24 mouse cellular contexts compared by ENCODE assay signal in genomic region chr2:43987919-43988318, GRCm38 (mm10).
DNase-seq lines count a peak whose midpoint lies in the region; ATAC-seq and TF ChIP-seq lines count a peak whose summit lies in the region.
"Had no signal": no experiment of that assay in that cellular context is flagged by ENCODE, and none has a peak within 500 bp of the region (broad histone marks: within the 10 kb centered on the region; RNA-seq: fewer than 3 reads in every experiment).

No protein-coding gene starts in this region.

- H3K4me1 ChIP-seq in forebrain, embryonic 12.5 days: no peaks in the 10 kb centered on the region
- H3K4me1 ChIP-seq in forebrain, embryonic 10.5 days: no peaks in the 10 kb centered on the region
- 0 out of 2 replicates have a peak, but pooled peaks cover 8% of the 10 kb centered on the region for H3K4me1 ChIP-seq in forebrain, postnatal 0 days (ENCODE audit: insufficient read depth)
- no peaks in the 10 kb centered on the region for H3K4me1 ChIP-seq in forebrain, embryonic 11.5 days (replicated peaks; ENCODE audit: control insufficient read depth, insufficient read depth, low read length)
- H3K4me1 ChIP-seq in midbrain, embryonic 15.5 days: peaks cover 4% of the 10 kb centered on the region; the same call in 1 of the 2 replicates
- H3K4me1 ChIP-seq in midbrain, postnatal 0 days (ENCODE audit: insufficient read depth, low read length): no peaks in the 10 kb centered on the region
- no peaks in the 10 kb centered on the region for H3K4me1 ChIP-seq in heart, embryonic 11.5 days (ENCODE audit: control insufficient read depth, insufficient read depth, low read length)
- H3K4me1 ChIP-seq: heart, embryonic 13.5 days had no signal

- ATAC-seq in forebrain, embryonic 12.5 days (ENCODE audit: low FRiP score): peak; percentile 23; the same call in 1 of the 2 replicates
- no peak for ATAC-seq in forebrain, postnatal 0 days
- ATAC-seq in forebrain, embryonic 11.5 days (replicated peaks; ENCODE audit: low FRiP score): no peak
- peak; percentile 52; the same call in 1 of the 2 replicates for ATAC-seq in midbrain, embryonic 15.5 days (replicated peaks)
- no peak for ATAC-seq in midbrain, postnatal 0 days (ENCODE audit: low FRiP score)
- no peak for ATAC-seq in heart, embryonic 11.5 days (replicated peaks; ENCODE audit: insufficient number of reproducible peaks, low FRiP score, low TSS enrichment)
- ATAC-seq: hindbrain, postnatal 0 days; inflammation-experienced regulatory T-cells, adult 6 months; intestine, embryonic 16.5 days; Patski had no signal

- H3K9ac ChIP-seq in forebrain, embryonic 12.5 days: no peak overlapping the region
- H3K9ac ChIP-seq in forebrain, postnatal 0 days: no peak overlapping the region
- no peak overlapping the region for H3K9ac ChIP-seq in forebrain, embryonic 11.5 days (ENCODE audit: low read length)
- no peak overlapping the region for H3K9ac ChIP-seq in midbrain, embryonic 15.5 days
- no peak overlapping the region for H3K9ac ChIP-seq in midbrain, postnatal 0 days (replicated peaks; ENCODE audit: low read length, poor library complexity, severe bottlenecking)
- no peak overlapping the region for H3K9ac ChIP-seq in heart, embryonic 11.5 days (ENCODE audit: low read depth, low read length)
- H3K9ac ChIP-seq: heart, embryonic 13.5 days; hindbrain, embryonic 14.5 days had no signal

- H3K27me3 ChIP-seq in forebrain, embryonic 12.5 days: no peaks in the 10 kb centered on the region
- H3K27me3 ChIP-seq in forebrain, embryonic 10.5 days (ENCODE audit: poor library complexity, severe bottlenecking): no peaks in the 10 kb centered on the region
- H3K27me3 ChIP-seq in forebrain, postnatal 0 days (ENCODE audit: insufficient read depth, low read length): no peaks in the 10 kb centered on the region
- no peaks in the 10 kb centered on the region for H3K27me3 ChIP-seq in forebrain, embryonic 11.5 days (ENCODE audit: control insufficient read depth, insufficient read depth, low read length)
- H3K27me3 ChIP-seq in midbrain, embryonic 15.5 days (replicated peaks): no peaks in the 10 kb centered on the region
- H3K27me3 ChIP-seq in midbrain, postnatal 0 days (ENCODE audit: insufficient read depth, low read length): no peaks in the 10 kb centered on the region
- no peaks in the 10 kb centered on the region for H3K27me3 ChIP-seq in heart, embryonic 11.5 days (ENCODE audit: control insufficient read depth, insufficient read depth, low read length)
- H3K27me3 ChIP-seq: CH12.LX; heart, embryonic 13.5 days had no signal

- no peak overlapping the region for H3K27ac ChIP-seq in forebrain, embryonic 12.5 days
- no peak overlapping the region for H3K27ac ChIP-seq in forebrain, embryonic 10.5 days
- 0 out of 2 replicates have a peak overlapping the region, but pooled peaks have one; percentile 2 for H3K27ac ChIP-seq in forebrain, postnatal 0 days (ENCODE audit: low read depth, low read length)
- H3K27ac ChIP-seq in forebrain, embryonic 11.5 days (ENCODE audit: low read depth, low read length): no peak overlapping the region
- H3K27ac ChIP-seq in midbrain, embryonic 15.5 days: no peak overlapping the region
- no peak overlapping the region for H3K27ac ChIP-seq in midbrain, postnatal 0 days (ENCODE audit: low read depth, low read length)
- H3K27ac ChIP-seq in heart, embryonic 11.5 days (ENCODE audit: low read depth, low read length): no peak overlapping the region
- H3K27ac ChIP-seq: heart, embryonic 13.5 days; hindbrain, embryonic 14.5 days; hindbrain, postnatal 0 days had no signal

- WGBS in forebrain, embryonic 12.5 days: 65% methylated on average over 3 of the region's 3 CpGs
- 79% methylated on average over 3 of the region's 3 CpGs for WGBS in forebrain, embryonic 10.5 days
- WGBS in forebrain, postnatal 0 days: 64% methylated on average over 3 of the region's 3 CpGs
- WGBS in forebrain, embryonic 11.5 days: 72% methylated on average over 3 of the region's 3 CpGs
- WGBS in midbrain, embryonic 15.5 days: 45% methylated on average over 3 of the region's 3 CpGs
- 57% methylated on average over 3 of the region's 3 CpGs for WGBS in midbrain, postnatal 0 days
- WGBS in heart, embryonic 11.5 days (ENCODE audit: insufficient replicate concordance): 72% methylated on average over 3 of the region's 3 CpGs

- no peaks in the 10 kb centered on the region for H3K9me3 ChIP-seq in forebrain, embryonic 12.5 days
- no peaks in the 10 kb centered on the region for H3K9me3 ChIP-seq in forebrain, embryonic 10.5 days
- H3K9me3 ChIP-seq in forebrain, postnatal 0 days (ENCODE audit: low read length): no peaks in the 10 kb centered on the region
- no peaks in the 10 kb centered on the region for H3K9me3 ChIP-seq in forebrain, embryonic 11.5 days (ENCODE audit: control insufficient read depth, low read length)
- H3K9me3 ChIP-seq in midbrain, embryonic 15.5 days: no peaks in the 10 kb centered on the region
- no peaks in the 10 kb centered on the region for H3K9me3 ChIP-seq in midbrain, postnatal 0 days (ENCODE audit: low read length)
- no peaks in the 10 kb centered on the region for H3K9me3 ChIP-seq in heart, embryonic 11.5 days (replicated peaks; ENCODE audit: control insufficient read depth, low read length)
- H3K9me3 ChIP-seq: G1E; heart, embryonic 13.5 days had no signal

- H3K36me3 ChIP-seq in forebrain, embryonic 12.5 days (replicated peaks): no peaks in the 10 kb centered on the region
- H3K36me3 ChIP-seq in forebrain, embryonic 10.5 days (replicated peaks): no peaks in the 10 kb centered on the region
- no peaks in the 10 kb centered on the region for H3K36me3 ChIP-seq in forebrain, postnatal 0 days (ENCODE audit: insufficient read depth)
- no peaks in the 10 kb centered on the region for H3K36me3 ChIP-seq in forebrain, embryonic 11.5 days (ENCODE audit: control insufficient read depth, insufficient read depth, low read length)
- no peaks in the 10 kb centered on the region for H3K36me3 ChIP-seq in midbrain, embryonic 15.5 days (replicated peaks)
- H3K36me3 ChIP-seq in midbrain, postnatal 0 days (ENCODE audit: insufficient read depth, low read length): no peaks in the 10 kb centered on the region
- no peaks in the 10 kb centered on the region for H3K36me3 ChIP-seq in heart, embryonic 11.5 days (ENCODE audit: control insufficient read depth, insufficient read depth, low read length)
- H3K36me3 ChIP-seq: G1E; heart, embryonic 13.5 days had no signal

- no peak for TF ChIP-seq CTCF in forebrain, postnatal 0 days (IDR thresholded peaks at IDR 0.05; ENCODE audit: low read depth)
- no peak for TF ChIP-seq CTCF in midbrain, postnatal 0 days (IDR thresholded peaks at IDR 0.05)

- no peak for DNase-seq in forebrain, embryonic 10.5 days (ENCODE audit: extremely low spot score, low spot score)
- peak; percentile 7 for DNase-seq in forebrain, postnatal 0 days
- no peak for DNase-seq in forebrain, embryonic 11.5 days (ENCODE audit: low spot score)
- no peak for DNase-seq in midbrain, postnatal 0 days (ENCODE audit: low spot score)
- DNase-seq: adrenal gland, postnatal 10 days; adrenal gland, postnatal 36 days; B cell, adult 2 months; cerebellum, adult 11 months; cerebellum, adult 8-10 months; gastrocnemius, postnatal 25 days; heart, adult 18-20 months; heart, postnatal 14 days; heart, postnatal 4 days had no signal

- H3K4me2 ChIP-seq in forebrain, embryonic 12.5 days: no peak overlapping the region
- H3K4me2 ChIP-seq in forebrain, postnatal 0 days (ENCODE audit: low read depth): no peak overlapping the region
- H3K4me2 ChIP-seq in forebrain, embryonic 11.5 days (ENCODE audit: low read depth, low read length, severe bottlenecking): no peak overlapping the region
- no peak overlapping the region for H3K4me2 ChIP-seq in midbrain, embryonic 15.5 days
- H3K4me2 ChIP-seq in midbrain, postnatal 0 days (ENCODE audit: low read depth, low read length, poor library complexity, severe bottlenecking): no peak overlapping the region
- no peak overlapping the region for H3K4me2 ChIP-seq in heart, embryonic 11.5 days
- H3K4me2 ChIP-seq: heart, embryonic 13.5 days; hindbrain, embryonic 14.5 days had no signal

- H3K4me3 ChIP-seq in forebrain, embryonic 12.5 days (replicated peaks): no peak overlapping the region
- no peak overlapping the region for H3K4me3 ChIP-seq in forebrain, embryonic 10.5 days
- no peak overlapping the region for H3K4me3 ChIP-seq in forebrain, postnatal 0 days (ENCODE audit: low read depth, low read length)
- H3K4me3 ChIP-seq in forebrain, embryonic 11.5 days (ENCODE audit: low read depth, low read length): no peak overlapping the region
- no peak overlapping the region for H3K4me3 ChIP-seq in midbrain, embryonic 15.5 days
- H3K4me3 ChIP-seq in midbrain, postnatal 0 days (ENCODE audit: low read depth, low read length): no peak overlapping the region
- no peak overlapping the region for H3K4me3 ChIP-seq in heart, embryonic 11.5 days (ENCODE audit: low read depth, low read length)
- H3K4me3 ChIP-seq: heart, embryonic 13.5 days had no signal

Comparison
In these comparisons a context has a peak if more than half of its experiments do, and no peak if none do; other contexts are left out.
1. ATAC-seq: peak in forebrain, embryonic 12.5 days (single experiment) and midbrain, embryonic 15.5 days (single experiment); none in forebrain, postnatal 0 days (single experiment), forebrain, embryonic 11.5 days (single experiment), midbrain, postnatal 0 days (single experiment) and heart, embryonic 11.5 days (single experiment).